Mouse (Mus musculus) right cerebral cortex, postnatal 36 days (tissue): Measurements from ENCODE around the gene Med12l.

Source experiments
- DNase-seq, 2 experiments: peaks; one replicate each; pipeline ENCODE4 v3.0.0; 2022; ENCODE audit warnings: low spot score in 2 of 2, mixed read lengths in 1 of 2

Gene Med12l

GRCm38 (mm10) chr3:59005271-59005995 lies at the start of gene Med12l:
Gene Med12l (plus strand): TSS chr3:59005825.
- DNase-seq: peak; percentile 79

- no peak for DNase-seq
Measured at GRCm38 (mm10) chr3:58961166-58961565, 44.5 kb upstream of the Med12l start.

- no peak for DNase-seq
Measured at GRCm38 (mm10) chr3:58977413-58977812, 28.2 kb upstream of the Med12l start.

- DNase-seq: no peak
Measured at GRCm38 (mm10) chr3:58977906-58978622, 27.6 kb upstream of the Med12l start.

- DNase-seq: no peak
Measured at GRCm38 (mm10) chr3:58980579-58980978, 25.0 kb upstream of the Med12l start.

- DNase-seq: peak; percentile 34 to 64
Measured at GRCm38 (mm10) chr3:58982896-58983837, 22.5 kb upstream of the Med12l start.

- no peak for DNase-seq
Measured at GRCm38 (mm10) chr3:58983838-58984598, 21.6 kb upstream of the Med12l start.

- DNase-seq: no peak
Measured at GRCm38 (mm10) chr3:58985816-58986215, 19.8 kb upstream of the Med12l start.

GRCm38 (mm10) chr3:58989374-58989773 lies 16.3 kb upstream of the Med12l start:
- no peak for DNase-seq

- no peak for DNase-seq
Measured at GRCm38 (mm10) chr3:58990556-58990955, 15.1 kb upstream of the Med12l start.

GRCm38 (mm10) chr3:58992122-58992521 lies 13.5 kb upstream of the Med12l start:
- no peak for DNase-seq

GRCm38 (mm10) chr3:58993619-58994018 lies 12.0 kb upstream of the Med12l start:
- no peak for DNase-seq

- DNase-seq: no peak
Measured at GRCm38 (mm10) chr3:59003756-59004155, 1.9 kb upstream of the Med12l start.

GRCm38 (mm10) chr3:59005996-59006730 lies 538 bp downstream of the Med12l start:
- DNase-seq: peak; percentile 22 to 28

- DNase-seq: peak; percentile 68 to 74
Measured at GRCm38 (mm10) chr3:59006731-59007441, 1.3 kb downstream of the Med12l start.

GRCm38 (mm10) chr3:59010276-59010675 lies 4.7 kb downstream of the Med12l start:
- no peak for DNase-seq

- no peak for DNase-seq
Measured at GRCm38 (mm10) chr3:59015698-59016412, 10.2 kb downstream of the Med12l start.

GRCm38 (mm10) chr3:59016501-59016900 lies 10.9 kb downstream of the Med12l start:
- no peak for DNase-seq

- no peak for DNase-seq
Measured at GRCm38 (mm10) chr3:59021236-59021635, 15.6 kb downstream of the Med12l start.
